Mouse (Mus musculus) stomach, embryonic 15.5 days (tissue): ENCODE results near the gene Gper1. TPM values are rescaled to one million over a fixed set of nuclear protein-coding genes. Genes with fewer than 3 reads are reported as not detected.

ENCODE experiments used
- ATAC-seq: fragments of 200-750 bp; cut with Nextera tagmentation; 2 replicates; pipeline ENCODE4 v1.8.0; 2017; ENCODE audit warnings: low read depth, moderate number of reproducible peaks, moderate TSS enrichment; ENCODE audit not compliant: insufficient read depth, low FRiP score
- H3K27ac ChIP-seq: fragments of 300-500 bp; sonication (generic); 2 replicates; pipeline ENCODE4 v1.5.1; 2015; ENCODE audit warnings: mild to moderate bottlenecking, inconsistent platforms
- H3K27me3 ChIP-seq: fragments of 300-500 bp; sonication (generic); replicated peaks from 2 replicates; pipeline ENCODE4 v1.6.1; 2015; ENCODE audit warnings: inconsistent platforms
- H3K36me3 ChIP-seq: fragments of 300-500 bp; sonication (generic); 2 replicates; pipeline ENCODE4 v1.6.1; 2015; ENCODE audit warnings: inconsistent platforms
- H3K4me1 ChIP-seq: fragments of 300-500 bp; sonication (generic); 2 replicates; pipeline ENCODE4 v1.6.1; 2015; ENCODE audit warnings: inconsistent platforms
- H3K4me2 ChIP-seq: fragments of 300-500 bp; sonication (generic); 2 replicates; pipeline ENCODE4 v1.6.1; 2015; ENCODE audit warnings: mild to moderate bottlenecking, inconsistent platforms
- H3K4me3 ChIP-seq: fragments of 300-500 bp; sonication (generic); replicated peaks from 2 replicates; pipeline ENCODE4 v1.5.1; 2015; ENCODE audit warnings: inconsistent platforms
- H3K9ac ChIP-seq: fragments of 300-500 bp; sonication (generic); 2 replicates; pipeline ENCODE4 v1.6.1; 2015; ENCODE audit warnings: inconsistent platforms
- H3K9me3 ChIP-seq: fragments of 300-500 bp; sonication (generic); 2 replicates; pipeline ENCODE4 v1.6.1; 2016; ENCODE audit warnings: inconsistent platforms
- WGBS: fragments of 180-500 bp; shearing (Covaris S2); methylation state at CpG from one replicate; pipeline ENCODE4 v1.1.7; 2015; 5-methylcytosine and 5-hydroxymethylcytosine counted together
- polyA plus RNA-seq: library from polyadenylated mRNA; unstranded; fragments of >200 nt; fragmentation: Nextera tagmentation; extraction: Ambion mirVana; gene quantifications from 2 replicates; pipeline ENCODE4 v1.2.1, GENCODE M21; 2015

The Gper1 gene
- polyA plus RNA-seq, 1 experiment from 2014 or later: 2.7 TPM

- Histone ChIP-seq H3K4me2 (no peak overlapping the region), H3K9ac (no peak overlapping the region), H3K27ac (no peak overlapping the region), H3K9me3 (no peaks in the 10 kb centered on the region), H3K36me3 (0 out of 2 replicates have a peak, but pooled peaks cover 3% of the 10 kb centered on the region), H3K27me3 (no peaks in the 10 kb centered on the region), H3K4me1 (peaks cover 7% of the 10 kb centered on the region), H3K4me3 (no peak overlapping the region)
- ATAC-seq: no peak
- 95% methylated on average over 11 of the region's 11 CpGs for WGBS
Measured at GRCm38 (mm10) chr5:139440926-139441725, 18.2 kb downstream of the Gper1 start.

DNA sequence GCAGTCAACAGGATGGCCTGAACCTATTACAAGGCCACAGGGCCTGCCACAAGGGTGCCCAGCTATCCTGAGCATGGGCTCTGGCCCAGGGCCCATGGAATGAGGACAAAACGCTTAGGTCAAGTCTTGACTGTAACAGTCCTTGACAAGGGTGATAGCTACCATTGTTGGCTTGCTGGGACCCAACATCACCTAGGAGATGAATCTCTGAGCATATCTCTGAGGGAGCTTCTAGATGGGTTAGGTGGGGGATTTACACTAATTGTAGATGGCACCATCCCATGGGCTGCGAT lies 18.7 kb downstream of the Gper1 start:
- Histone ChIP-seq H3K4me1 (peaks cover 7% of the 10 kb centered on the region), H3K27me3 (no peaks in the 10 kb centered on the region), H3K4me3 (no peak overlapping the region), H3K9ac (no peak overlapping the region), H3K27ac (no peak overlapping the region), H3K36me3 (0 out of 2 replicates have a peak, but pooled peaks cover under 1% of the 10 kb centered on the region), H3K4me2 (no peak overlapping the region), H3K9me3 (no peaks in the 10 kb centered on the region)
- WGBS: 87% methylated on average over 2 of the region's 2 CpGs
- ATAC-seq: no peak

DNA sequence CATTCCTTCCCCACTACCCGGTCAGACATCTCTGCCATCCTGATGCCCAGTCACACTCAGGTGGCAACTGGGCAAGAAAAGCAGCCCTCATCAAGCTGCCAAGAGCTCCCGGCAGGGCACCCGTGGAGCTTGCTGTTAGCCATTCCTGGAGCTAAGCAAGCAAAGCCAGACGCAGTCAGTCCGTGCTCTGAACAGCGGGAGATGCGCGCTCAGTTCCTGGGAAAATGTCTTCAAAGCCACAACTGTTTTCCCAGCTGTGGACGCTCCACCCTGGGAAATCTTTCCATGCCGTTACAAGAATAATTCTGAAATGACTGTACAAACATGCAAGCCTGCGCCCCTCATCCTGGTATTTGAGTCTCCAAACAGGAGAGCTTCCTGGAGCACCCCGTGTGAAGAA lies 19.5 kb downstream of the Gper1 start:
- H3K27me3 ChIP-seq: no peaks in the 10 kb centered on the region
- peaks cover 7% of the 10 kb centered on the region for H3K4me1 ChIP-seq
- H3K9ac ChIP-seq: no peak overlapping the region
- no peak overlapping the region; the same call in 1 of the 2 replicates for H3K27ac ChIP-seq
- WGBS: 63% methylated on average over 12 of the region's 12 CpGs
- no peak for ATAC-seq
- no peaks in the 10 kb centered on the region for H3K36me3 ChIP-seq
- no peaks in the 10 kb centered on the region for H3K9me3 ChIP-seq
- H3K4me3 ChIP-seq: no peak overlapping the region
- H3K4me2 ChIP-seq: no peak overlapping the region

- 57% methylated on average over 4 of the region's 4 CpGs for WGBS
Measured at GRCm38 (mm10) chr5:139442962-139443361, 20.0 kb downstream of the Gper1 start.

DNA sequence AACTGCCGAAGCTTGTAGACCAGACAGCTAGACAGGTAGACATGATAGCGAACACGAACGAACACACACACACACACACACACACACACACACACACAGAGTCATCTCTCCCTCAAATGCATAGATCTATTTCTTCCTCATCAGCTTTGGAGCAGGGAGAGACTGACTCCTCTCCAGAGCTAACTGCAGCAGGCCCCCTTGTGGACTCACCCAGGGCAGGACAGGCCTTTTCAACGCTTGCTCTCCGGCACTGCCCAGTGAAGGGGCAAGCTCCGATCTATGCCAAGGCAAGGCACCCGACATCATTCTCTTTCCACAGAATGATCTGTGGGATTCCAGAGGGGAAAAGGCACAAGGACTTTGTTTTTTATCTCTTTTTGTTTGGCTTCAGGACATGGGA lies 22.3 kb downstream of the Gper1 start:
- no peaks in the 10 kb centered on the region for H3K27me3 ChIP-seq
- H3K9ac ChIP-seq: no peak overlapping the region
- no peak overlapping the region for H3K4me3 ChIP-seq
- H3K27ac ChIP-seq: no peak overlapping the region
- H3K4me2 ChIP-seq: no peak overlapping the region
- no peak for ATAC-seq
- peaks cover 12% of the 10 kb centered on the region for H3K4me1 ChIP-seq
- H3K36me3 ChIP-seq: no peaks in the 10 kb centered on the region
- no peaks in the 10 kb centered on the region for H3K9me3 ChIP-seq
- 75% methylated on average over 8 of the region's 8 CpGs for WGBS

More at GRCm38 (mm10) chr5:139442962-139443361, 20.0 kb downstream of the Gper1 start:
- no peaks in the 10 kb centered on the region for H3K9me3 ChIP-seq
- no peak overlapping the region for H3K4me3 ChIP-seq
- no peak overlapping the region for H3K9ac ChIP-seq
- no peaks in the 10 kb centered on the region for H3K27me3 ChIP-seq
- no peaks in the 10 kb centered on the region for H3K36me3 ChIP-seq
- peaks cover 7% of the 10 kb centered on the region for H3K4me1 ChIP-seq
- no peak for ATAC-seq
- no peak overlapping the region for H3K27ac ChIP-seq
- H3K4me2 ChIP-seq: no peak overlapping the region

- Histone ChIP-seq H3K27ac (no peak overlapping the region), H3K9ac (no peak overlapping the region), H3K27me3 (no peaks in the 10 kb centered on the region), H3K9me3 (no peaks in the 10 kb centered on the region), H3K4me1 (peaks cover 8% of the 10 kb centered on the region), H3K36me3 (no peaks in the 10 kb centered on the region), H3K4me2 (no peak overlapping the region), H3K4me3 (no peak overlapping the region)
- no peak for ATAC-seq
- 70% methylated on average over 6 of the region's 6 CpGs for WGBS
Measured at GRCm38 (mm10) chr5:139448025-139448424, 25.1 kb downstream of the Gper1 start.

- no peaks in the 10 kb centered on the region for H3K36me3 ChIP-seq
- H3K9ac ChIP-seq: no peak overlapping the region
- no peaks in the 10 kb centered on the region for H3K27me3 ChIP-seq
- 34% methylated on average over 5 of the region's 5 CpGs for WGBS
- ATAC-seq: no peak
- H3K4me2 ChIP-seq: no peak overlapping the region
- no peak overlapping the region for H3K4me3 ChIP-seq
- no peaks in the 10 kb centered on the region for H3K9me3 ChIP-seq
- no peak overlapping the region for H3K27ac ChIP-seq
- H3K4me1 ChIP-seq: peaks cover 8% of the 10 kb centered on the region
Measured at GRCm38 (mm10) chr5:139449161-139449791, 26.3 kb downstream of the Gper1 start.

DNA sequence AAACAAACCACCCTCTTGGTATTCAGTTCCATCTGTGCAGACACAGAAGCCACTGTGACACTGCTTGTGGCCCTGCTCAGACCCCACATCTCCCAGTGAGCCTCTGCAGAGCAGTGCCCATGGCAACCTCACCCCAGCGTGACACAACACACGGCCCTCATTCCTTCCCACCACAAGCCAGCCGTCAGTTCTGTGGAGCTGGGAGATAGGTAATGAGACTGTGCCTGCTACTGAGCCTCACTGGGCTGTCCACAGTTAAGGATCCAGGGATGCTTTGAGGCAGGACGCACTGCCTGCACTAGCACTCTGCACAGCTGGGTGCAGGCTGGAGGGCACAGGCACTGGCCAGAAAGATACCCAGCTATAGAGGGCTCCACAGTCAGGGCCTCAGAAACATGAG lies 27.0 kb downstream of the Gper1 start:
- Histone ChIP-seq H3K4me2 (no peak overlapping the region), H3K4me3 (no peak overlapping the region), H3K36me3 (no peaks in the 10 kb centered on the region), H3K9ac (no peak overlapping the region; the same call in 1 of the 2 replicates), H3K27me3 (no peaks in the 10 kb centered on the region), H3K9me3 (no peaks in the 10 kb centered on the region), H3K4me1 (peaks cover 8% of the 10 kb centered on the region), H3K27ac (no peak overlapping the region)
- ATAC-seq: no peak
- WGBS: 28% methylated on average over 4 of the region's 4 CpGs

DNA sequence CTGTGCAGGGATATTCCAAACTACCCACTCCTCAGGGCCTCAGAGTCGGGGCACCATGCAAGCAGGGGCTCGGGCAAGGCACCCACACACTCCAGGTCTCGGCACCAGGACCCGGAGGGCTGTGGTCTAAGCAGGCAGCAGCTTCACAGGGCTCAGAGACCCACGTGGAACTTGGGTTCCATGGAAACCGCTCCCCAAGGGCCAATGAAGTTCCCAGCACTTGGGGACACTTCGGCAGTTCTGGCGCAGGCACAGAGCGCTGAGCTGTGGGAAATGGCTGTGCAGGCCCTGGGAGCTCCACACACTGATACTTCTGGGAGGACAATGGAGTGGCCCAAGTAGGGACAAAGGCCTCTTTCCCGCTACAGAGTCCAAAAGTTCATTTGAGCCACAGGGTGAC lies 30.1 kb downstream of the Gper1 start:
- H3K27ac ChIP-seq: peak overlapping the region; percentile 58
- H3K4me3 ChIP-seq: no peak overlapping the region
- H3K9ac ChIP-seq: no peak overlapping the region
- H3K4me2 ChIP-seq: no peak overlapping the region
- H3K4me1 ChIP-seq: peaks cover 8% of the 10 kb centered on the region
- no peak for ATAC-seq
- H3K36me3 ChIP-seq: no peaks in the 10 kb centered on the region
- WGBS: 84% methylated on average over 10 of the region's 10 CpGs
- H3K27me3 ChIP-seq: no peaks in the 10 kb centered on the region
- H3K9me3 ChIP-seq: no peaks in the 10 kb centered on the region

DNA sequence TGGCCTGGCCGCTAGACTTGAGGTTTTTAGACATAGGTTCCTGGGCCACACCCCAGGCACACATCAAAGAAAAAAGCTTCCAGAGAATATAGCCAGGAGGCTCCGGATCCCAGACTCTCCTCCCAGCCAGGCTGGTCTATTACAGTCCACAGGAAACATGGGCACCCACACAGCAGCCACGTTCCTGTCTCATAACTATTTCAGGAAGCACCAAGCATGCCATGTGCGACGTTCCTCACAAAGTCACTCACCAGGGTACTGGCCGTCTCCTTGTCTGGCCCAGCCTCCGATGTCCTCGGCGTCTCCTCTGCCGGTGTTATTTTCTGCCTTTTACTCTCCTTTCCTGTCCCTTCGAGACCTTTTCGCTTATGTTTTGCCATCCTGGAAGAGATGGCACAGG lies 32.2 kb downstream of the Gper1 start:
- Histone ChIP-seq H3K27me3 (no peaks in the 10 kb centered on the region), H3K4me1 (no peaks in the 10 kb centered on the region), H3K9ac (no peak overlapping the region), H3K9me3 (no peaks in the 10 kb centered on the region), H3K27ac (no peak overlapping the region), H3K4me3 (no peak overlapping the region), H3K4me2 (no peak overlapping the region), H3K36me3 (no peaks in the 10 kb centered on the region)
- no peak for ATAC-seq
- WGBS: 91% methylated on average over 12 of the region's 12 CpGs

DNA sequence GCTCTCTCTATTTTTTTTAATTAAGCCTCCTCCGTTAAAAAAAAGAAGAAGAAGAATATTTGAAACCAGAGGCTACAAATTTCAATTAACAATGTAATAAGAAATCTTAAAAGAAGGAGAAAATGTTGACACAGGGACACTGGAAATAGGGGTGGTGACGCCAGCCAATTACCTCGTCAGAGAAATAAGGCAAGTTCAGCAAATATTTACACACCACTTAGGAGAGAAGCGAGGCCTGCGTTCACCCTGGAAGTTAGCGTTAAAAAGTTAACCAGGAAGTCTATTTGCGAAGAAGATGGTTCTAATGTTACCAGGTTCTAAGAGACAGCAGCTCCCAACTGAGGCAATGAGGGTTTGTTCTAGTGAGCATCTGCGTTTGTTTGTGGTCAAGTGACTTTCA lies 34.3 kb downstream of the Gper1 start:
- Histone ChIP-seq H3K9ac (no peak overlapping the region), H3K4me2 (peak overlapping the region; percentile 13; the same call in 1 of the 2 replicates), H3K36me3 (no peaks in the 10 kb centered on the region), H3K9me3 (no peaks in the 10 kb centered on the region), H3K4me1 (peaks cover 4% of the 10 kb centered on the region; the same call in 1 of the 2 replicates), H3K4me3 (no peak overlapping the region), H3K27ac (peak overlapping the region; percentile 76), H3K27me3 (no peaks in the 10 kb centered on the region)
- ATAC-seq: no peak
- 61% methylated on average over 8 of the region's 8 CpGs for WGBS

DNA sequence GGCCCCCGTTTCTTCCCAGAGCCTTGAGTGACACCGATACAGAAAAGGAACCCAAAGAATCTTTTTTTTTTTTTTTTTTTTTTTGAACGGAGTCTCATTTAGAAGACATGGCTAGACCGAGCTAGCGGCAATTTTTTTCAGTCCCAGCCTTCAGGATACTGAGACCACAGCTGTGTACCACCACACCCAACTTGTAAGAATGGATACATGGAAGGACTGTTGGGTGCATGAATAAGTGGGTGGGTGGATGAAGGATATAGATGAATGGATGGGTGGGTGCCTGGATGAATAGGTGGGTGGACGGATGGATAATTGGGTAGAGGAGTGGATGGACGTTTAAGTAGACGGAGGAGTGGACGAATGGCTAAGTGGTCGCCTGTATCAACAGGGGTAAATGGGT lies 37.0 kb downstream of the Gper1 start:
- Histone ChIP-seq H3K4me1 (peaks cover 4% of the 10 kb centered on the region; the same call in 1 of the 2 replicates), H3K4me3 (peak overlapping the region; percentile 80), H3K4me2 (peak overlapping the region; percentile 73), H3K9me3 (no peaks in the 10 kb centered on the region), H3K36me3 (no peaks in the 10 kb centered on the region), H3K27me3 (no peaks in the 10 kb centered on the region), H3K9ac (peak overlapping the region; percentile 46; the same call in 1 of the 2 replicates), H3K27ac (no peak overlapping the region)
- ATAC-seq: 0 out of 2 replicates have a peak, but pooled peaks have one; percentile 8
- 10% methylated on average over 10 of the region's 10 CpGs for WGBS
